Mouse (Mus musculus) heart, embryonic 11.5 days (tissue): Measurements from ENCODE around the gene Mlph. TPM values are rescaled to one million over a fixed set of nuclear protein-coding genes. Genes with fewer than 3 reads are reported as not detected.

Experiments
- ATAC-seq: fragments of 200-750 bp; cut with Nextera tagmentation; replicated peaks from 2 replicates; pipeline ENCODE4 v1.8.0; 2017; ENCODE audit warnings: moderate library complexity; ENCODE audit not compliant: insufficient number of reproducible peaks, low FRiP score, low TSS enrichment
- H3K27ac ChIP-seq: fragments of 300-500 bp; sonication (generic); 2 replicates; pipeline ENCODE4 v1.5.1; 2014; ENCODE audit warnings: mild to moderate bottlenecking, low read depth, low read length
- H3K27me3 ChIP-seq: fragments of 300-500 bp; sonication (generic); 2 replicates; pipeline ENCODE4 v1.6.1; 2014; ENCODE audit warnings: mild to moderate bottlenecking, low read length, mixed read lengths; ENCODE audit not compliant: control insufficient read depth, insufficient read depth
- H3K36me3 ChIP-seq: fragments of 300-500 bp; sonication (generic); 2 replicates; pipeline ENCODE4 v1.6.1; 2014; ENCODE audit warnings: mild to moderate bottlenecking, low read length, moderate library complexity, mixed read lengths; ENCODE audit not compliant: control insufficient read depth, insufficient read depth
- H3K4me1 ChIP-seq: fragments of 300-500 bp; sonication (generic); 2 replicates; pipeline ENCODE4 v1.6.1; 2014; ENCODE audit warnings: low read length; ENCODE audit not compliant: control insufficient read depth, insufficient read depth
- H3K4me2 ChIP-seq: fragments of 300-500 bp; sonication (generic); 2 replicates; pipeline ENCODE4 v1.6.1; 2014; ENCODE audit warnings: mild to moderate bottlenecking, moderate library complexity
- H3K4me3 ChIP-seq: fragments of 300-500 bp; sonication (generic); 2 replicates; pipeline ENCODE4 v1.5.1; 2014; ENCODE audit warnings: low read depth, low read length
- H3K9ac ChIP-seq: fragments of 300-500 bp; sonication (generic); 2 replicates; pipeline ENCODE4 v1.6.1; 2014; ENCODE audit warnings: mild to moderate bottlenecking, low read depth, low read length, moderate library complexity
- H3K9me3 ChIP-seq: fragments of 300-500 bp; sonication (generic); replicated peaks from 2 replicates; pipeline ENCODE4 v1.6.1; 2016; ENCODE audit warnings: low read length; ENCODE audit not compliant: control insufficient read depth
- WGBS: fragments of 180-500 bp; shearing (Covaris S2); extraction: QIAGEN DNeasy Blood & Tissue Kit; methylation state at CpG from one replicate; pipeline ENCODE4 v1.1.7; 2014; ENCODE audit not compliant: insufficient replicate concordance; 5-methylcytosine and 5-hydroxymethylcytosine counted together
- polyA plus RNA-seq: library from polyadenylated mRNA; unstranded; fragments of >200 nt; fragmentation: Nextera tagmentation; extraction: Ambion mirVana; gene quantifications from 2 replicates; pipeline ENCODE4 v1.2.1, GENCODE M21; 2014

The Mlph gene
- polyA plus RNA-seq = 0.16 TPM in 1 of 2 replicates, not detected in the other

GRCm38 (mm10) chr1:90914948-90915569 is at the start of gene Mlph:
TSS of gene Mlph (plus strand) at chr1:90915085.
- H3K4me3 ChIP-seq = peak within 1 kb of the TSS; percentile 31
- H3K9ac ChIP-seq = peak within 1 kb of the TSS; percentile 65
- ATAC-seq = peak; percentile 28; the same call in 1 of the 2 replicates
- peaks cover 19% of the 10 kb centered on the region for H3K4me1 ChIP-seq
- peaks cover 10% of the 10 kb centered on the region for H3K9me3 ChIP-seq
- peaks cover 2% of the 10 kb centered on the region; the same call in 1 of the 2 replicates for H3K27me3 ChIP-seq
- no peaks in the 10 kb centered on the region for H3K36me3 ChIP-seq
- H3K27ac ChIP-seq = no peak within 1 kb of the TSS
- peak within 1 kb of the TSS; percentile 63 for H3K4me2 ChIP-seq
- WGBS = 15% methylated on average over 18 of the region's 18 CpGs

GRCm38 (mm10) chr1:90866734-90867133 is 48.2 kb upstream of the Mlph start:
- H3K36me3 ChIP-seq = no peaks in the 10 kb centered on the region
- H3K27ac ChIP-seq = no peak overlapping the region
- no peaks in the 10 kb centered on the region for H3K9me3 ChIP-seq
- 78% methylated on average over 7 of the region's 7 CpGs for WGBS
- no peaks in the 10 kb centered on the region for H3K27me3 ChIP-seq
- H3K4me2 ChIP-seq = no peak overlapping the region
- no peaks in the 10 kb centered on the region for H3K4me1 ChIP-seq
- no peak for ATAC-seq
- H3K9ac ChIP-seq = no peak overlapping the region
- H3K4me3 ChIP-seq = no peak overlapping the region

GRCm38 (mm10) chr1:90870581-90870980 is 44.3 kb upstream of the Mlph start:
- Histone ChIP-seq H3K9ac (no peak overlapping the region), H3K27me3 (peaks cover 4% of the 10 kb centered on the region; the same call in 1 of the 2 replicates), H3K36me3 (no peaks in the 10 kb centered on the region), H3K9me3 (no peaks in the 10 kb centered on the region), H3K4me2 (no peak overlapping the region), H3K4me1 (no peaks in the 10 kb centered on the region), H3K27ac (no peak overlapping the region), H3K4me3 (no peak overlapping the region)
- 74% methylated on average over 2 of the region's 2 CpGs for WGBS
- ATAC-seq = no peak

DNA sequence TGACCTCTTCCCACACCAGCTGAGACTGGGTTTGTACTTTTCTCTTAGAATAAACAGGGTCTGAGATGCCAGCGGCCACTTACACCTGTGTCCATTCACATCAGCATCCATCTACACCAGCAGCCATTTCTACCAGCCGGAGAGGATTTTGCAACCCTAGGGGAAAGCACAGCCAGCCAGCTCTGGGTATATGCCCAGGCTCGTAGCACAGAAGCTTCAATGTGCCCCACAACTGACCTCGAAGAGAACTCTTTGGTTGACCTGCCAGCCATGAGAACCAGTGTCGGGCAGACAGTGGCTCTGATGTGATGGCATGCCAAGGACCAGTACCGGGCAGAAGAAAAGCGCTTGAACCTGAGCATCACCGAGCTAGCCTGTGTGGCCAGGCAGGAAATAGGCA is 39.5 kb upstream of the Mlph start:
- no peak overlapping the region for H3K4me3 ChIP-seq
- no peak overlapping the region for H3K4me2 ChIP-seq
- ATAC-seq = no peak
- H3K9me3 ChIP-seq = no peaks in the 10 kb centered on the region
- H3K4me1 ChIP-seq = no peaks in the 10 kb centered on the region
- no peaks in the 10 kb centered on the region for H3K36me3 ChIP-seq
- H3K27me3 ChIP-seq = peaks cover 7% of the 10 kb centered on the region; the same call in 1 of the 2 replicates
- 83% methylated on average over 8 of the region's 8 CpGs for WGBS
- no peak overlapping the region for H3K27ac ChIP-seq
- H3K9ac ChIP-seq = no peak overlapping the region

GRCm38 (mm10) chr1:90875961-90876360 is 38.9 kb upstream of the Mlph start:
- Histone ChIP-seq H3K36me3 (no peaks in the 10 kb centered on the region), H3K9me3 (no peaks in the 10 kb centered on the region), H3K9ac (no peak overlapping the region), H3K27ac (no peak overlapping the region), H3K4me3 (no peak overlapping the region), H3K27me3 (peaks cover 7% of the 10 kb centered on the region; the same call in 1 of the 2 replicates), H3K4me1 (no peaks in the 10 kb centered on the region), H3K4me2 (no peak overlapping the region)
- no peak for ATAC-seq
- WGBS = 44% methylated on average over 2 of the region's 2 CpGs

- Histone ChIP-seq H3K36me3 (no peaks in the 10 kb centered on the region), H3K4me1 (no peaks in the 10 kb centered on the region), H3K27me3 (peaks cover 7% of the 10 kb centered on the region; the same call in 1 of the 2 replicates), H3K4me2 (no peak overlapping the region), H3K9ac (no peak overlapping the region), H3K4me3 (no peak overlapping the region), H3K27ac (no peak overlapping the region), H3K9me3 (no peaks in the 10 kb centered on the region)
- ATAC-seq = no peak
- 53% methylated on average over 5 of the region's 5 CpGs for WGBS
Observed at GRCm38 (mm10) chr1:90876486-90877270, 38.2 kb upstream of the Mlph start.

DNA sequence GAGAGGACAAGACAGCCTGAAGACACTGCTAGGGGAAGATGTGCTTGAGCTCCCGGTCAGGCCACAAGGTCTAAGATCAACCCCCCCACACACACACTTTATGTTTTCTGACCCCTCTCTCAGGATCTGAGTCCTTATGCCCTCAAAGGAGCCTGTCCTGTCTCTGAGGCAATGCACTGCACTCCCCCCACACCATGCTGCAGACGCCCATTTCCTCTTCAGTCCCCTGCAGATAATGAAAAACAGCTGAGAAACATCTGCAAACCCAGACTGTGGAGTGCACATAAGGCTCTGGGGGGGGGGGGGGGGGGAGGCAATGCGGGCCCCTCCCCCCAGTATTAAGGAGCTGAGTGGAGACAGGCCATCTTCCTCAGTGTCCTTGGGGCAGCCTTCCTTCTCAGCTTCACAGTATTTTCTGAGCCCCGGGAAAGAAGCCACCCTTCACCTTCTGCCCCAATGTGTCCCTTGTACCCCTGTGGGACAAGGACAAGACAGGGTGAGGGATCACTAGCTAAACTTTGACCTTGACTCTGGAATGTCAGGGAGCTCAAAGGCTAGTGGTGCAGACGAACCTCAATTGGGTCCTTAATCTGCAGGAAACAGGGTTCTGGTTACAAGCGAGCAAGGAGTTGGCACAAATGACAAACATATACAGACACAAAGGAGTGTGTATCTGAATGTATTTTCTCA is 29.0 kb upstream of the Mlph start:
- H3K9ac ChIP-seq = no peak overlapping the region
- WGBS = 54% methylated on average over 6 of the region's 6 CpGs
- no peaks in the 10 kb centered on the region for H3K27me3 ChIP-seq
- H3K4me3 ChIP-seq = no peak overlapping the region
- no peaks in the 10 kb centered on the region for H3K36me3 ChIP-seq
- no peaks in the 10 kb centered on the region for H3K4me1 ChIP-seq
- H3K9me3 ChIP-seq = no peaks in the 10 kb centered on the region
- no peak overlapping the region for H3K27ac ChIP-seq
- ATAC-seq = no peak
- H3K4me2 ChIP-seq = no peak overlapping the region

GRCm38 (mm10) chr1:90894521-90894920 is 20.4 kb upstream of the Mlph start:
- Histone ChIP-seq H3K4me2 (no peak overlapping the region), H3K27ac (no peak overlapping the region), H3K9me3 (no peaks in the 10 kb centered on the region), H3K36me3 (no peaks in the 10 kb centered on the region), H3K4me3 (no peak overlapping the region), H3K9ac (no peak overlapping the region), H3K27me3 (no peaks in the 10 kb centered on the region), H3K4me1 (0 out of 2 replicates have a peak, but pooled peaks cover 3% of the 10 kb centered on the region)
- no peak for ATAC-seq
- WGBS = 54% methylated on average over 3 of the region's 3 CpGs
